15 mouse cellular contexts compared by ENCODE assay signal in the genomic region with DNA sequence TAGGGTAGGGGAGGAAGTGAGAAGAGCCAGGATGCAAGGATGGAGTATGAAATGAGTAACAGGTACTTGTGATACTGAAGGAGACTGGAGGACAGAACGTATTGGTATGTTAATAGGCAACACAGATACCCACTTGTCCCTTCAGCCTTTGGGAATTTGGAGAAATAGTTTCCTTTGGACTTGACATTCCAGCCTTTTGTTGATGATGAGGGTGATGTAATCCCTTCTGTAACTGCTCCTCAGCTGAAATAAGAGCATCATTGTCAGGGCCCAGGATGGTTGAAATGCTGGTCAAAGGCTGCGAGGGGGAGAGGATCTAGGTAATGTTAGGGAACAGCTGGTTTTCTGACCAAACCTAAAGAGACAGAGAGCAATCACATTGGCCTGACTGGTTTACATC. TPM values are rescaled to one million over a fixed set of nuclear protein-coding genes. Genes with fewer than 3 reads are reported as not detected.
DNase-seq lines count a peak whose midpoint lies in the region.
"Had no signal": no experiment of that assay in that cellular context is flagged by ENCODE, and none has a peak within 500 bp of the region (broad histone marks: within the 10 kb centered on the region; RNA-seq: fewer than 3 reads in every experiment).

No protein-coding gene starts in this region.

- intact Hi-C loops in heart, postnatal 25 days (cut with DNase I): no loop called here

- peak; percentile 11 for DNase-seq in retina, postnatal 1 day
- DNase-seq in retina, embryonic 14.5 days (ENCODE audit: low spot score): no peak
- peak; percentile 93 for DNase-seq in Muller cell, postnatal 12 days (ENCODE audit: inconsistent ontology term)
- DNase-seq in ZHBTc4 (ENCODE audit: low read depth, low spot score): peak; percentile 33
- DNase-seq in heart, postnatal 25 days (ENCODE audit: low spot score): no peak
- no peak for DNase-seq in adrenal gland, adult 8-10 months
- DNase-seq: adrenal gland, adult 2 months; adrenal gland, postnatal 14 days; adrenal gland, postnatal 36 days; cerebellum, adult 11-12 months; cerebellum, adult 2 months; cerebellum, adult 9-10 months; cerebellum, postnatal 10 days; cerebellum, postnatal 36 days; embryo, embryonic 11 days had no signal

RNA-seq across cellular contexts. Expression of gene Hdac2, which starts 54.3 kb away (rescaled TPM):
- 10 to 100 TPM; 56.7 to 58.4 TPM for total RNA-seq in heart, postnatal 25 days (2021)
- 10 to 100 TPM; 71.2 to 87.4 (median 77.4) TPM for total RNA-seq in adrenal gland, adult 8-10 months (2022)

Comparison
In these comparisons a context has a peak if more than half of its experiments do, and no peak if none do; other contexts are left out.
1. DNase-seq: peak in retina, postnatal 1 day (single experiment), Muller cell, postnatal 12 days (single experiment) and ZHBTc4 (single experiment); none in retina, embryonic 14.5 days (single experiment), heart, postnatal 25 days (single experiment) and adrenal gland, adult 8-10 months (single experiment).